Mouse (Mus musculus): Measurements from ENCODE around the gene Sec14l3. TPM values are rescaled to one million over a fixed set of nuclear protein-coding genes. Genes with fewer than 3 reads are reported as not detected.
"Not testable (repeated sequence)": the region's sequence is repeated elsewhere in the genome, so short reads cannot be mapped to it uniquely, and the experiment has no call there.

The Sec14l3 gene
- polyA plus RNA-seq, 1 experiment from 2014 or later: not detected

DNA sequence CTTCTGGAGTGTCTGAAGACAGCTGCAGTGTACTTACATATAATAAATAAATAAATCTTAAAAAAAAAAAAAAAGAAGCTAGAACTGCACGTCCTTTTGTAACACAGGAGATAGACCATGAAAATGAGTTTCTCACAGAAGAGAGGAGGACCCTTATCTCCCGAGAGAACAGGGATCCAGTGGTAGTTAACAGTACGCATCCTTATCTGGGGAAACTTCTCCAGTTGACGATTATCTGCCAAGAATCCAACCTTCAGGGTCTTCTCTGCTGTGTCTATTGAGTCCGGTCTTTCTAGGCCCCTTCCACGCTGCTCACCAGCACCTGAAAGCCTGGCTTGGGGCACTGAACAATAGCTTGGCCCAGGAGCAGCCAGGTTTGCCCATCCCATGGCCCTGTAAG, 49.3 kb downstream of the Sec14l3 start:
- WGBS: 74% methylated on average over 6 of the region's 6 CpGs
- Histone ChIP-seq H3K4me2 (replicated peaks; ENCODE audit: low read depth, low read length) (no peak overlapping the region), H3K27me3 (ENCODE audit: control insufficient read depth, insufficient read depth, low read length) (no peaks in the 10 kb centered on the region), H3K9ac (replicated peaks; ENCODE audit: low read depth, low read length) (no peak overlapping the region), H3K27ac (ENCODE audit: low read length) (no peak overlapping the region), H3K9me3 (ENCODE audit: control insufficient read depth, low read depth, low read length) (no peaks in the 10 kb centered on the region), H3K4me3 (ENCODE audit: low read depth, low read length) (no peak overlapping the region), H3K4me1 (ENCODE audit: control insufficient read depth, insufficient read depth, low read length) (peaks cover 9% of the 10 kb centered on the region; the same call in 1 of the 2 replicates), H3K36me3 (ENCODE audit: control insufficient read depth, insufficient read depth, low read length) (no peaks in the 10 kb centered on the region)
- no peak for ATAC-seq (ENCODE audit: insufficient number of reproducible peaks, insufficient read depth, low FRiP score, low read depth)

DNA sequence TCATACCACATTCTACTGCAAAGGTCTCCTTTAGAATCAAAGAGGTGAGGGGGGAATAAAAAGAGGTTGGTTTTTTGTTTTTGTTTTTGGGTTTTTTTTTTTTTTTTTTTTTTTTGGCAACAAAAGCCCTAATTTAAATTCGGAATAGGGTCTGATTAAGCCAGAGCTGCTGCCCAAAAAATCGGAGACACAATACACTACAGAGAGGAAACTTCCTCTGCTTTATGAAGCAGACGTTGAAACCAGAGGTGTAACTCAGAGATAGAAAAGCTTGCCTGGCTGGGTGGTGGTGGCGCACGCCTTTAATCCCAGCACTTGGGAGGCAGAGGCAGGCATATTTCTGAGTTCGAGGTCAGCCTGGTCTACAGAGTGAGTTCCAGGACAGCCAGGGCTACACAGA, 49.9 kb downstream of the Sec14l3 start:
- H3K27me3 ChIP-seq (ENCODE audit: control insufficient read depth, insufficient read depth, low read length); H3K4me2 ChIP-seq (replicated peaks; ENCODE audit: low read depth, low read length); H3K4me3 ChIP-seq (ENCODE audit: low read depth, low read length); H3K4me1 ChIP-seq (ENCODE audit: control insufficient read depth, insufficient read depth, low read length); ATAC-seq (ENCODE audit: insufficient number of reproducible peaks, insufficient read depth, low FRiP score, low read depth); H3K27ac ChIP-seq (ENCODE audit: low read length); H3K9me3 ChIP-seq (ENCODE audit: control insufficient read depth, low read depth, low read length); H3K36me3 ChIP-seq (ENCODE audit: control insufficient read depth, insufficient read depth, low read length); H3K9ac ChIP-seq (replicated peaks; ENCODE audit: low read depth, low read length): not testable (repeated sequence)
- WGBS: 85% methylated on average over 6 of the region's 6 CpGs

DNA sequence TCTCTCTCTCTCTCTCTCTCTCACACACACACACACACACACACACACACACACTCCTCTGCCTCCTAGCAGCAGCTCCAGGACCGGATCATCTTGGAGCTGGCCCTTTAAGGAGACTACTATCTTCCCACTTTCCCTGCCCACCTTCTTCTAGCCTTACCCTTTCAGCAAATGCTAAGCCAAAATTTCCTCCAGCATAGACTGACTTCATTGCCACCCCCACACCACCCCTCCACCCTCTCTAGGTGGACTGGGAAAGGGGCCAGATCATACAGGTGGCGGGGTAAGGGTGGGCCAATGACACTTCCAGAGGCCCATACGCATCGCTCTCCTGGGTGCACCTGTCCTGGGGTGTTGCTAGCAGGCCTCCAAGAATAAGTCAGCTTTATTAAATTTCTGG, 50.8 kb downstream of the Sec14l3 start:
- Histone ChIP-seq H3K9ac (replicated peaks; ENCODE audit: low read depth, low read length) (no peak overlapping the region), H3K27ac (ENCODE audit: low read length) (no peak overlapping the region), H3K4me2 (replicated peaks; ENCODE audit: low read depth, low read length) (no peak overlapping the region), H3K4me1 (ENCODE audit: control insufficient read depth, insufficient read depth, low read length) (peaks cover 9% of the 10 kb centered on the region; the same call in 1 of the 2 replicates), H3K9me3 (ENCODE audit: control insufficient read depth, low read depth, low read length) (no peaks in the 10 kb centered on the region), H3K36me3 (ENCODE audit: control insufficient read depth, insufficient read depth, low read length) (no peaks in the 10 kb centered on the region), H3K4me3 (ENCODE audit: low read depth, low read length) (no peak overlapping the region), H3K27me3 (ENCODE audit: control insufficient read depth, insufficient read depth, low read length) (no peaks in the 10 kb centered on the region)
- no peak for ATAC-seq (ENCODE audit: insufficient number of reproducible peaks, insufficient read depth, low FRiP score, low read depth)
- 85% methylated on average over 4 of the region's 4 CpGs for WGBS

DNA sequence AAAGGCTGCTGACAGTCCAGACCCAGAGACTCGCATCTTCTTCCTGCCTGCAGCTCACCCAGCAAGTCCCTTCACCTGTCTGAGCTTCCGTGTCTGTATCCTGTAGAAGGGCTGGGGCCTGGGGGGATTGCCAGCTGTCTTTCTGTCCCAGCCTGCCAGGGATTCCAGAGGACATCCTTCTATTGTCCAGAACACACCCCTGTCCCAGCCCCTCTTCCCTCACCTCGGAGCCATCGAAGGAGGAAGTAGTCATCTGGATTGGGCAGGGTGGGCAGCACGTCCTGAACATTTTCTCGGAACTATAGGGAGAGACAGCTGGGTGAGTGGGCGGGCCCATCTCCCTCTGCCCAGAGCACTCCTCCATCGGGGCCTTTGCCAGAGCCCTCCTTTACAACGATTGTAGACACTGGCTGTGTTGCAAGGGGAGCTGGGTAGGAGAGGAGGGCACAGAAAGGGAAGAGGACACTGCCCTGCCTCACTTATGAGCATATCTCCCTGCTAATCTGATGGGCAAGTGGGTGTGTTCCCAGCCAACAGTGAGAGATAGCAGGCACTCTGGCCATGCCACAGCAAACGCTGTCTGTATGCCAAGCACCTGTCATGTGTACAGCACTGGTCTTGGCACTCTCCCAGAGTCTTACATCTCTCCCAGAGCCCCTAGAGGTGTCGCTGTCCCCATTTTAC, 52.0 kb downstream of the Sec14l3 start:
- Histone ChIP-seq H3K36me3 (ENCODE audit: control insufficient read depth, insufficient read depth, low read length) (no peaks in the 10 kb centered on the region), H3K4me3 (ENCODE audit: low read depth, low read length) (no peak overlapping the region), H3K27ac (ENCODE audit: low read length) (no peak overlapping the region), H3K4me1 (ENCODE audit: control insufficient read depth, insufficient read depth, low read length) (peaks cover 12% of the 10 kb centered on the region; the same call in 1 of the 2 replicates), H3K27me3 (ENCODE audit: control insufficient read depth, insufficient read depth, low read length) (no peaks in the 10 kb centered on the region), H3K9ac (replicated peaks; ENCODE audit: low read depth, low read length) (no peak overlapping the region), H3K9me3 (ENCODE audit: control insufficient read depth, low read depth, low read length) (no peaks in the 10 kb centered on the region), H3K4me2 (replicated peaks; ENCODE audit: low read depth, low read length) (no peak overlapping the region)
- ATAC-seq (ENCODE audit: insufficient number of reproducible peaks, insufficient read depth, low FRiP score, low read depth): no peak
- WGBS: 53% methylated on average over 11 of the region's 11 CpGs

DNA sequence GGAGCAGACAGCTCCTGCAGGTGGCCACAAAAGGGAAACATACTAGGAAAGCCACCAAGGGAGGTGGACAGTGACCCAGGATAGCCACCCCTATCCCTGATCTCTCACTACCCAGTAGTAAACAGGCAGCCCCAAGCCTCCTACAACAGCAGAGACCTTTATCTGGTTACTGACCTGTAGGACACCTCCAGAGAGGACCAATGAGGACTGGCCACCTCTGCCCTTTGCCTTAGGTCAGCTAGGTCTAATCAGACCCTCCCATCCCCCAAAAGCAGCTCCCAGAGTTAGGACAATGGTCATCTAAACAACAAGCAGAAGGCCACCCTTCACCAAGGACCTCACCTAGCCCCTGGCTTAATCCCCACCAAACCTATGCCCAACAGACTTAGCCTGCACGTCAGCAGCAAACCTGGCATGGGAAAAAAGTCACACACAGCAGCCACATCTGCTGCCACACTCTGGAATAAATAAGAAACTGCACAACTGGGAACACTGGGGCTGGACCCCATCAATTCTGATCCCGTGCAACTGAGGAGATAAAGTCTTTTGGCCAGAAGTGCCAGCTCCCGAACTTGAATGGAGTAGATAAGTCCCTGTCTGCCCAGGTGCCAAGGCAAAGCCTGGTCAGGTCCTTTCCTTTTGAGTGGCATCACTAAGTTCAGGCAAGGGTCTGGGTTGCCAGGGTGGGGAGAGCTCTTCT, 52.9 kb downstream of the Sec14l3 start:
- Histone ChIP-seq H3K36me3 (ENCODE audit: control insufficient read depth, insufficient read depth, low read length) (no peaks in the 10 kb centered on the region), H3K4me3 (ENCODE audit: low read depth, low read length) (peak overlapping the region; percentile 32), H3K4me1 (ENCODE audit: control insufficient read depth, insufficient read depth, low read length) (peaks cover 12% of the 10 kb centered on the region; the same call in 1 of the 2 replicates), H3K9ac (replicated peaks; ENCODE audit: low read depth, low read length) (no peak overlapping the region), H3K27ac (ENCODE audit: low read length) (no peak overlapping the region), H3K27me3 (ENCODE audit: control insufficient read depth, insufficient read depth, low read length) (no peaks in the 10 kb centered on the region), H3K9me3 (ENCODE audit: control insufficient read depth, low read depth, low read length) (no peaks in the 10 kb centered on the region), H3K4me2 (replicated peaks; ENCODE audit: low read depth, low read length) (peak overlapping the region; percentile 94)
- 24% methylated on average over 3 of the region's 3 CpGs for WGBS
- ATAC-seq (ENCODE audit: insufficient number of reproducible peaks, insufficient read depth, low FRiP score, low read depth): no peak

DNA sequence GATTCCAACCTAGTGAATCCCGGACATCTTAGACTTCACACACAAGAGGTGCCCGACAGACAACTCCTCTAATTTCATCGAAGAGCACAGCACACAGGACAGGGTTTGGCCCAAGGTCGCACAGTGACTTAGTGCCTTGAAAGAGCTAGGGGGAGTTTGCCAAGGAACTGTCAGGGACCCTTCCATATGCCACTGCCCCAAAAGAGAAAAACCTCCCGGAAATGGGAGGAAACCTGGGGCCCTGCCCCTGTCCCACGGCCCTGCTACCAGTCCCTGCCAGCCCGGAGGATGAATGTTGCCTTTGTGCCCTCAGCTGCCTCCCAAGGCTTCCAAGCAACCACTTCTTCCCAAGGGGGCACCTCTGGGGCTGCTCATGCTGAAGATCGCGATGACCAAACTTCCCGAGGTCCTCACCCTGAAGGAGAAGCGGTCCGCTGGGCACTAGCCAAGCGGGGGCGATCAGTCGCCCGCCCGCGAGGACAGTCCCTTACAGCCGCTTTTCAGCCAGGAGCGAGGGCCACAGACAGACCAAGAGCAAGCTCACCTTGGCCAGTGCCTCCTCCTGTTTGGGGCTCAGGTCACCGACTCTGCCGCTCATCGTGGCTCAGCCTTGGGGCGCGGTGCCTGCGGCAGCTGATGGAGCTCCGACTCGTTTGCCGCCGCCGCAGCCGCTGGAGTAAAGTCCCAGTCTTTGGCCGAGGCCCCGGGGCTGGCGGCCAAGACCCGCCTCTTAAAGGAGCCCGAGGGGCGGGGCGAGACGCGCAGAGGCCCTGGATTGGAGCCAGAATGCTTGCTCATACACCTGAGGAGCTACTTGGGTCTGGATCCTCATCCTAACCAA, 53.7 kb downstream of the Sec14l3 start:
- peak; percentile 16; the same call in 1 of the 2 replicates for ATAC-seq (ENCODE audit: insufficient number of reproducible peaks, insufficient read depth, low FRiP score, low read depth)
- Histone ChIP-seq H3K36me3 (ENCODE audit: control insufficient read depth, insufficient read depth, low read length) (no peaks in the 10 kb centered on the region), H3K9ac (replicated peaks; ENCODE audit: low read depth, low read length) (0 out of 2 replicates have a peak overlapping the region, but pooled peaks have one; percentile 18), H3K4me2 (replicated peaks; ENCODE audit: low read depth, low read length) (peak overlapping the region; percentile 94), H3K4me3 (ENCODE audit: low read depth, low read length) (peak overlapping the region; percentile 32), H3K27me3 (ENCODE audit: control insufficient read depth, insufficient read depth, low read length) (no peaks in the 10 kb centered on the region), H3K9me3 (ENCODE audit: control insufficient read depth, low read depth, low read length) (no peaks in the 10 kb centered on the region), H3K27ac (ENCODE audit: low read length) (no peak overlapping the region), H3K4me1 (ENCODE audit: control insufficient read depth, insufficient read depth, low read length) (peaks cover 12% of the 10 kb centered on the region; the same call in 1 of the 2 replicates)
- 3% methylated on average over 41 of the region's 41 CpGs for WGBS

DNA sequence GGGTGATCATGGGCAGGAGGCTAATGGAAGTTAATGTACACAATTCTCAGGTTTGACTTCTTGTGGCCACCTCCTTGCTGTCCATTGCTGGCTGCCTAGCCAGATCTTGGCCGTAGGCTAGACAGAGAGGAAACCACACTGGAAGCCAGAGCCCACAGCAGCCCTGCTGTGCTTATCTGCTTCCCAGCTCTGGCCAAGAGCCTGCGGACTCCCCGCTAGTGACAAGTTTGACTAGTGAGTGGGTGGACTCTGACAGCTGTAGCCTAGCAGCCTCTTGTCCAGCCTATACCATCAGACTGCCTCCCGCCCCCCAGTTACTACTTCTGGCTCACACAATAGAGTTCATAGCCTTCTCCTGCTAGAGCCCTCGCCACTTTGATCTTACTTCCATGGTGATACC, 55.0 kb downstream of the Sec14l3 start:
- Histone ChIP-seq H3K4me1 (ENCODE audit: control insufficient read depth, insufficient read depth, low read length) (peaks cover 12% of the 10 kb centered on the region; the same call in 1 of the 2 replicates), H3K27ac (ENCODE audit: low read length) (no peak overlapping the region), H3K9me3 (ENCODE audit: control insufficient read depth, low read depth, low read length) (no peaks in the 10 kb centered on the region), H3K9ac (replicated peaks; ENCODE audit: low read depth, low read length) (no peak overlapping the region), H3K4me2 (replicated peaks; ENCODE audit: low read depth, low read length) (no peak overlapping the region), H3K36me3 (ENCODE audit: control insufficient read depth, insufficient read depth, low read length) (no peaks in the 10 kb centered on the region), H3K4me3 (ENCODE audit: low read depth, low read length) (no peak overlapping the region), H3K27me3 (ENCODE audit: control insufficient read depth, insufficient read depth, low read length) (no peaks in the 10 kb centered on the region)
- WGBS: 78% methylated on average over 5 of the region's 5 CpGs
- ATAC-seq (ENCODE audit: insufficient number of reproducible peaks, insufficient read depth, low FRiP score, low read depth): no peak

DNA sequence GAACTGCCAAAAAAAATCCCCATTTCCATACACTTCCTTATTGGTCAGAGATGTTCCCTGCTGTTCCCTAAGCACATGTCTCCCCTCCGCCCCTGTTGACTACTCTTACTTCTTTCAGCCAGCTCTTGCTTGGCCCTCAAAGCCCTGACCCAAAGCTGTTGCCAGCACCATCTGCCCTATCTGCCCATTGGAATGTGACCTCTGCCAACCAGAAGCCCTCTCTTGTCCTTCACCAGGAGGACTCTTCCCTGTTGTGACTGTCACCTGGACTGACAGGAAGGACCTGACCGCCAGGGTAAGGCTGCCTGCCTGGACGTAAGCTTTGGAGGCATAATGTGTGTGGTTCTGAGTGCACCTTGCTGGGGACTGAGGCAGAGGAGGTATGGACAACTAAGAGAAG, 57.0 kb downstream of the Sec14l3 start:
- 70% methylated on average over 3 of the region's 3 CpGs for whole genome bisulfite sequencing
- Histone ChIP-seq H3K9ac (replicated peaks; ENCODE audit: low read depth, low read length) (no peak overlapping the region), H3K27ac (ENCODE audit: low read length) (no peak overlapping the region), H3K27me3 (ENCODE audit: control insufficient read depth, insufficient read depth, low read length) (no peaks in the 10 kb centered on the region), H3K9me3 (ENCODE audit: control insufficient read depth, low read depth, low read length) (no peaks in the 10 kb centered on the region), H3K36me3 (ENCODE audit: control insufficient read depth, insufficient read depth, low read length) (no peaks in the 10 kb centered on the region), H3K4me3 (ENCODE audit: low read depth, low read length) (no peak overlapping the region), H3K4me2 (replicated peaks; ENCODE audit: low read depth, low read length) (no peak overlapping the region), H3K4me1 (ENCODE audit: control insufficient read depth, insufficient read depth, low read length) (peaks cover 12% of the 10 kb centered on the region; the same call in 1 of the 2 replicates)
- no peak for ATAC-seq (ENCODE audit: insufficient number of reproducible peaks, insufficient read depth, low FRiP score, low read depth)
